Mouse (Mus musculus): ENCODE measurements around the gene Ap1s3. TPM values are rescaled to one million over a fixed set of nuclear protein-coding genes. Genes with fewer than 3 reads are reported as not detected.
"Not testable (repeated sequence)": the region's sequence is repeated elsewhere in the genome, so short reads cannot be mapped to it uniquely, and the experiment has no call there.

The Ap1s3 gene
- polyA plus RNA-seq, 1 experiment from 2014 or later = 0.51 TPM

GRCm38 (mm10) chr1:79629726-79630125 lies 42.0 kb downstream of the Ap1s3 start:
- Histone ChIP-seq H3K27me3 (no peaks in the 10 kb centered on the region), H3K4me2 (no peak overlapping the region), H3K4me3 (no peak overlapping the region), H3K27ac (no peak overlapping the region), H3K9me3 (no peaks in the 10 kb centered on the region), H3K9ac (no peak overlapping the region), H3K36me3 (no peaks in the 10 kb centered on the region), H3K4me1 (no peaks in the 10 kb centered on the region)
- ATAC-seq (ENCODE audit: insufficient number of reproducible peaks, insufficient read depth, low FRiP score, low TSS enrichment, low read depth) = no peak
- 84% methylated on average over 5 of the region's 5 CpGs for WGBS

- H3K9me3 ChIP-seq = no peaks in the 10 kb centered on the region
- ATAC-seq (ENCODE audit: insufficient number of reproducible peaks, insufficient read depth, low FRiP score, low TSS enrichment, low read depth) = no peak
- H3K4me1 ChIP-seq = no peaks in the 10 kb centered on the region
- H3K4me3 ChIP-seq = no peak overlapping the region
- 0 out of 2 replicates have a peak, but pooled peaks cover 6% of the 10 kb centered on the region for H3K36me3 ChIP-seq
- H3K9ac ChIP-seq = no peak overlapping the region
- 60% methylated on average over 4 of the region's 4 CpGs for WGBS
- no peak overlapping the region for H3K4me2 ChIP-seq
- no peak overlapping the region for H3K27ac ChIP-seq
- H3K27me3 ChIP-seq = no peaks in the 10 kb centered on the region
Measured at GRCm38 (mm10) chr1:79626140-79626539, 45.6 kb downstream of the Ap1s3 start.

DNA sequence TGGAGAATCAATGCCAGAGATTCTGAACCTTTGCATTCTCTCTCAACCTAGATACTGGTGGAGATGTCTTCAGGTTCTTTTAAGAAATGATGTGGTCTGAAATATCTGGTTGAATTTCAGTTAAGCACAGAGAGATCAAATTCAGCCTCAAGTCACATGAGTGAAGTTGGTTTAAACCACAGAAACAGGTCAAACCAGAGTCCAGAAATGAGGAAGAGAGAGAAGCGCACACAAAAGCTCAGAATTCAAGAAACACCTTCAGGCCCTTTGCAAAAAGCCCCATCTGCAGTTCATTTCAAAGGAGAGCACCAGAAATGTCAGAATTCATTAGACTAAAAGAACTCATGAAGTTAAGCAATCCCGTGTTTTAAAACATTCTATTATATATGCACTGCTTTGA lies 52.3 kb downstream of the Ap1s3 start:
- Histone ChIP-seq H3K4me2 (no peak overlapping the region), H3K4me1 (no peaks in the 10 kb centered on the region), H3K4me3 (no peak overlapping the region), H3K36me3 (peaks cover 13% of the 10 kb centered on the region), H3K27ac (no peak overlapping the region), H3K9me3 (0 out of 2 replicates have a peak, but pooled peaks cover 4% of the 10 kb centered on the region), H3K9ac (no peak overlapping the region), H3K27me3 (no peaks in the 10 kb centered on the region)
- ATAC-seq (ENCODE audit: insufficient number of reproducible peaks, insufficient read depth, low FRiP score, low TSS enrichment, low read depth) = no peak
- 30% methylated on average over 2 of the region's 2 CpGs for WGBS

- no peak overlapping the region for H3K9ac ChIP-seq
- no peak for ATAC-seq (ENCODE audit: insufficient number of reproducible peaks, insufficient read depth, low FRiP score, low TSS enrichment, low read depth)
- WGBS = 64% methylated on average over 2 of the region's 2 CpGs
- H3K27me3 ChIP-seq = no peaks in the 10 kb centered on the region
- no peaks in the 10 kb centered on the region for H3K4me1 ChIP-seq
- no peak overlapping the region for H3K4me3 ChIP-seq
- H3K9me3 ChIP-seq = 0 out of 2 replicates have a peak, but pooled peaks cover 4% of the 10 kb centered on the region
- peaks cover 9% of the 10 kb centered on the region for H3K36me3 ChIP-seq
- H3K27ac ChIP-seq = no peak overlapping the region
- H3K4me2 ChIP-seq = no peak overlapping the region
Measured at GRCm38 (mm10) chr1:79616492-79616891, 55.3 kb downstream of the Ap1s3 start.

- H3K27me3 ChIP-seq = no peaks in the 10 kb centered on the region
- no peak for ATAC-seq (ENCODE audit: insufficient number of reproducible peaks, insufficient read depth, low FRiP score, low TSS enrichment, low read depth)
- H3K4me3 ChIP-seq = no peak overlapping the region
- peaks cover 9% of the 10 kb centered on the region for H3K36me3 ChIP-seq
- no peak overlapping the region for H3K4me2 ChIP-seq
- H3K9ac ChIP-seq = no peak overlapping the region
- 98% methylated on average over 6 of the region's 6 CpGs for WGBS
- 0 out of 2 replicates have a peak, but pooled peaks cover 4% of the 10 kb centered on the region for H3K9me3 ChIP-seq
- no peak overlapping the region for H3K27ac ChIP-seq
- H3K4me1 ChIP-seq = no peaks in the 10 kb centered on the region
Measured at GRCm38 (mm10) chr1:79614456-79614855, 57.3 kb downstream of the Ap1s3 start.

GRCm38 (mm10) chr1:79611271-79611670 lies 60.5 kb downstream of the Ap1s3 start:
- 91% methylated on average over 5 of the region's 5 CpGs for WGBS
- H3K4me2 ChIP-seq; H3K4me1 ChIP-seq; H3K9me3 ChIP-seq; H3K9ac ChIP-seq; ATAC-seq (ENCODE audit: insufficient number of reproducible peaks, insufficient read depth, low FRiP score, low TSS enrichment, low read depth); H3K27me3 ChIP-seq; H3K27ac ChIP-seq; H3K4me3 ChIP-seq; H3K36me3 ChIP-seq: not testable (repeated sequence)

- not testable (repeated sequence) for H3K4me1 ChIP-seq; H3K27ac ChIP-seq; H3K9ac ChIP-seq; H3K36me3 ChIP-seq; H3K9me3 ChIP-seq; H3K4me3 ChIP-seq; H3K27me3 ChIP-seq; H3K4me2 ChIP-seq; ATAC-seq (ENCODE audit: insufficient number of reproducible peaks, insufficient read depth, low FRiP score, low TSS enrichment, low read depth)
- 51% methylated on average over 5 of the region's 5 CpGs for WGBS
Measured at GRCm38 (mm10) chr1:79608856-79609255, 62.9 kb downstream of the Ap1s3 start.

DNA sequence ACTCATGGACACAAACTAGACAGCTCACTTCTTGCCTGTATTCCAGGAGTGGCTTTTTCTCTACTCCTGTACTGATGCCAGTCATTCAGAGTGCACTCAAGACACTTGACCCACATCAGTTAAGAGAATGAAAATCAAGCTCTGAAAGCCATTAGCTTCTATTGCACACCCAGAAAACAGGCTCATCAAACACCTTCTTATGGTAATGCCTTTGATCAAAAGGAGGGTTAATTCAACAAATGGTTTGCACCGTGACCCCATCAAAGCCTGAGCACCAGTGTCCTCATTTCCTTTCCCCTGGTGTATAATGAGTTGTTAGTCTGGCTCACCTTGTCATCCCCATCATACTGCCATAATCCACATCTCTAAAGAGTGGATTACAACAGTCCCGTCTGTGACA lies 69.3 kb downstream of the Ap1s3 start:
- WGBS = 60% methylated on average over 2 of the region's 2 CpGs
- H3K4me3 ChIP-seq = no peak overlapping the region
- H3K9me3 ChIP-seq = no peaks in the 10 kb centered on the region
- H3K4me1 ChIP-seq = no peaks in the 10 kb centered on the region
- no peak overlapping the region for H3K27ac ChIP-seq
- H3K27me3 ChIP-seq = no peaks in the 10 kb centered on the region
- H3K36me3 ChIP-seq = no peaks in the 10 kb centered on the region
- no peak overlapping the region for H3K4me2 ChIP-seq
- H3K9ac ChIP-seq = no peak overlapping the region
- no peak for ATAC-seq (ENCODE audit: insufficient number of reproducible peaks, insufficient read depth, low FRiP score, low TSS enrichment, low read depth)

DNA sequence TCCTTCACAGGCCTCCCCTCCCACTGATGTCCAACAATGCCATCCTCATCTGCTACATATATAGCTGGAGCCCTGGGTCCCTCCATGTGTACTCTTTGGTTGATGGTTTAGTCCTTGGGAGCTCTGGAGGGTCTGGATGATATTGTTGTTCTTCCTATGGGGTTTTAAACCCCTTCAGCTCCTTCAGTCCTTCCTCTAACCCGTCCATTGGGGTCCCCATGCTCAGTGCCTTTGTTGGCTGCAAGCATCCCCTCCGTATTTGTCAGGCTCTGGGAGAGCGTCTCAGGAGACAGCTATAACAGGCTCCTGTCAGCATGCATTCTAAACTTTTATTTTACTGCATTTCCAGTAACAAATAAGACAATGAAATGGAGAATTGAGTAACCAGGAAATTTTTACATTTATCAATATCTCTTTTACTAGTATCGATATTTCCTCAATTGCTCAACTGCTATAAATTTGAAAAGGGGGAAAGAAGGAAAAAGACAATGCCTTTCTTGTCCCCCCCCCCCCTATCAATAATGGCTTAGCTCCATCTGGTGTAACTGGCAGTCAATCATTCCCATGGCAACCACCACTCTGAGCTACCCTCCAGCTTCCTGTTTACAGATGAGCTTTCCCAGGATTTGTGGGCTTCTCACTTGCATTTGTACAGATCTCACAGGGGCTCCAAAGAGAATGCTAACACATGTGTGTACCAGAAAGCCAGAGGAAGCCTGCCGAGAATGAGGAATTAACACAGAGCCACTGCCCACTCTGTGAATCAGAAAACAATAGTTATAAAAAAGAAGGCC lies 73.2 kb downstream of the Ap1s3 start:
- H3K4me3 ChIP-seq = no peak overlapping the region
- H3K4me2 ChIP-seq = no peak overlapping the region
- no peak overlapping the region for H3K9ac ChIP-seq
- no peaks in the 10 kb centered on the region for H3K9me3 ChIP-seq
- H3K36me3 ChIP-seq = no peaks in the 10 kb centered on the region
- no peaks in the 10 kb centered on the region for H3K4me1 ChIP-seq
- H3K27ac ChIP-seq = no peak overlapping the region
- WGBS = 55% methylated on average over 5 of the region's 5 CpGs
- no peak for ATAC-seq (ENCODE audit: insufficient number of reproducible peaks, insufficient read depth, low FRiP score, low TSS enrichment, low read depth)
- no peaks in the 10 kb centered on the region for H3K27me3 ChIP-seq

DNA sequence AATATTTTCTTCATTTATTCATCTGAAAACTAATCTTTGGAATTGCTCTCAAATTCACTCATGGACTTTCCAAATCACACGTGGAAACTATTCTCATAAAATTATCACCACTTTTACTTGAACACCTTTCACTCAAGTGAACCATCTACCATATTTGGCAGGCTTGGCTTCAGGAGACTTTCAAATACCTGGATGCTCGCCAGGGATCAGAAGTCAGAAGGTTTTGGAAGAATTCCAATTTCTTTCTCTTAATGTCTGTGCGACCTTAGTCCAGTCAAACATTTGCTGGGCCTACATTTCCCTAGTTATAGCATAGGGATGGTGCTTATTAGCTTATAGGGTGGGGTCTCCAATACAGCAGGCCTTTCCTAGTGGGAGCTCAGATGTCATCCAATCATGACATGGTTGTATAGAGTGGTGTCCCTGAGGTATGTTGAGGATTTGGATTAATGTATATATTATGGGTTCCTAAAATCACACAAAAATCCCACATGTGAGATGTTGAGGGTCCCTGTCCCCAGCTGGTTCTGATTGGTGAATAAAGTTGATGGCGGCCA lies 79.0 kb downstream of the Ap1s3 start:
- Histone ChIP-seq H3K4me1 (no peaks in the 10 kb centered on the region), H3K27ac (no peak overlapping the region), H3K27me3 (no peaks in the 10 kb centered on the region), H3K36me3 (no peaks in the 10 kb centered on the region), H3K9ac (no peak overlapping the region), H3K4me3 (no peak overlapping the region), H3K9me3 (no peaks in the 10 kb centered on the region), H3K4me2 (no peak overlapping the region)
- 75% methylated on average over 4 of the region's 4 CpGs for WGBS
- ATAC-seq (ENCODE audit: insufficient number of reproducible peaks, insufficient read depth, low FRiP score, low TSS enrichment, low read depth) = no peak

GRCm38 (mm10) chr1:79591091-79591490 lies 80.7 kb downstream of the Ap1s3 start:
- Histone ChIP-seq H3K9me3 (no peaks in the 10 kb centered on the region), H3K4me1 (no peaks in the 10 kb centered on the region), H3K36me3 (no peaks in the 10 kb centered on the region), H3K4me2 (no peak overlapping the region), H3K9ac (no peak overlapping the region), H3K27ac (no peak overlapping the region), H3K4me3 (no peak overlapping the region), H3K27me3 (no peaks in the 10 kb centered on the region)
- 100% methylated on average over 1 of the region's 1 CpGs for WGBS
- no peak for ATAC-seq (ENCODE audit: insufficient number of reproducible peaks, insufficient read depth, low FRiP score, low TSS enrichment, low read depth)

Data from embryonic facial prominence, embryonic 13.5 days (tissue).